9 mouse cellular contexts compared by ENCODE assay signal in genomic region chr14:55787731-55788130, GRCm38 (mm10). TPM values are rescaled to one million over a fixed set of nuclear protein-coding genes. Genes with fewer than 3 reads are reported as not detected.
DNase-seq lines count a peak whose midpoint lies in the region; ATAC-seq and TF ChIP-seq lines count a peak whose summit lies in the region.
"Had no signal": no experiment of that assay in that cellular context is flagged by ENCODE, and none has a peak within 500 bp of the region (broad histone marks: within the 10 kb centered on the region; RNA-seq: fewer than 3 reads in every experiment).

No protein-coding gene starts in this region.

- no peak for DNase-seq in kidney, postnatal 0 days (ENCODE audit: low spot score)
- DNase-seq in kidney, adult 8-10 months = no peak
- no peak for DNase-seq in right cerebral cortex, postnatal 4 days
- DNase-seq in adrenal gland, adult 2 months = no peak
- DNase-seq: layer of hippocampus, postnatal 36 days had no signal

- no peaks in the 10 kb centered on the region for H3K9me3 ChIP-seq in kidney, postnatal 0 days (replicated peaks; ENCODE audit: low read length)
- no peaks in the 10 kb centered on the region for H3K9me3 ChIP-seq in heart, embryonic 15.5 days (replicated peaks)
- no peaks in the 10 kb centered on the region for H3K9me3 ChIP-seq in megakaryocyte, embryonic 14.5 days

- no peaks in the 10 kb centered on the region; the same call in 1 of the 2 replicates for H3K27me3 ChIP-seq in kidney, postnatal 0 days (ENCODE audit: insufficient read depth, low read length)
- peaks cover 66% of the 10 kb centered on the region for H3K27me3 ChIP-seq in heart, embryonic 15.5 days
- H3K27me3 ChIP-seq in megakaryocyte, embryonic 14.5 days (replicated peaks) = peaks cover 9% of the 10 kb centered on the region

- H3K9ac ChIP-seq in kidney, postnatal 0 days (ENCODE audit: low read depth, low read length) = 0 out of 2 replicates have a peak overlapping the region, but pooled peaks have one; percentile 32
- 0 out of 2 replicates have a peak overlapping the region, but pooled peaks have one; percentile 46 for H3K9ac ChIP-seq in heart, embryonic 15.5 days

- peaks cover 9% of the 10 kb centered on the region for H3K4me1 ChIP-seq in kidney, postnatal 0 days (replicated peaks; ENCODE audit: insufficient read depth, low read length)
- peaks cover 2% of the 10 kb centered on the region for H3K4me1 ChIP-seq in brown adipose tissue, adult 24 weeks (ENCODE audit: control insufficient read depth, insufficient read depth, insufficient read length, low read length)
- H3K4me1 ChIP-seq in heart, embryonic 15.5 days (replicated peaks) = peaks cover 31% of the 10 kb centered on the region
- H3K4me1 ChIP-seq in megakaryocyte, embryonic 14.5 days = peaks cover 24% of the 10 kb centered on the region

- peak overlapping the region; percentile 25; the same call in 1 of the 2 replicates for H3K4me3 ChIP-seq in kidney, postnatal 0 days (replicated peaks; ENCODE audit: low read depth, low read length)
- H3K4me3 ChIP-seq in brown adipose tissue, adult 24 weeks (ENCODE audit: insufficient read depth, low read depth, low read length) = peak overlapping the region; percentile 58
- peak overlapping the region; percentile 50 for H3K4me3 ChIP-seq in heart, embryonic 15.5 days
- peak overlapping the region; percentile 92 for H3K4me3 ChIP-seq in megakaryocyte, embryonic 14.5 days (replicated peaks)

- no peak overlapping the region for H3K27ac ChIP-seq in kidney, postnatal 0 days
- H3K27ac ChIP-seq in brown adipose tissue, adult 24 weeks (replicated peaks; ENCODE audit: low read depth, low read length) = no peak overlapping the region
- H3K27ac ChIP-seq in heart, embryonic 15.5 days = no peak overlapping the region

- no peaks in the 10 kb centered on the region for H3K36me3 ChIP-seq in kidney, postnatal 0 days (ENCODE audit: insufficient read depth, low read length)
- no peaks in the 10 kb centered on the region for H3K36me3 ChIP-seq in heart, embryonic 15.5 days
- H3K36me3 ChIP-seq in megakaryocyte, embryonic 14.5 days (replicated peaks; ENCODE audit: low read length) = peaks cover 35% of the 10 kb centered on the region

- peak overlapping the region; percentile 58 for H3K4me2 ChIP-seq in kidney, postnatal 0 days (ENCODE audit: low read length)
- H3K4me2 ChIP-seq in heart, embryonic 15.5 days = peak overlapping the region; percentile 80

- no peak for TF ChIP-seq CTCF in kidney, postnatal 0 days (IDR thresholded peaks at IDR 0.05; ENCODE audit: low read depth)

- WGBS in kidney, postnatal 0 days = 33% methylated on average over 11 of the region's 11 CpGs
- 37% methylated on average over 11 of the region's 11 CpGs for WGBS in heart, embryonic 15.5 days

- no peak for ATAC-seq in kidney, postnatal 0 days (replicated peaks; ENCODE audit: low FRiP score, low read depth)
- no peak for ATAC-seq in heart, embryonic 15.5 days (replicated peaks; ENCODE audit: insufficient number of reproducible peaks, insufficient read depth, low FRiP score, low read depth)
- no peak for ATAC-seq in activated CD4-positive, CD25-positive, alpha-beta regulatory T cell, adult 4 months

RNA-seq across cellular contexts. Expression of gene Ripk3, which starts 0.9 kb away (rescaled TPM):
- 20.4 and 24.7 TPM in 2 replicates for polyA plus RNA-seq in kidney, postnatal 0 days (2015; fragmentation: Nextera tagmentation; extraction: Ambion mirVana)
- polyA plus RNA-seq in brown adipose tissue, adult 24 weeks (2012; ENCODE audit: insufficient read depth, insufficient read length, missing spikeins) = 3.7 and 5.0 TPM in 2 replicates
- polyA plus RNA-seq in heart, embryonic 15.5 days (2015; fragmentation: Nextera tagmentation; extraction: Ambion mirVana) = 12.6 and 20.7 TPM in 2 replicates
- polyA plus RNA-seq in megakaryocyte, embryonic 14.5 days (2012; ENCODE audit: insufficient read depth, low replicate concordance) = 38.4 and 95.9 TPM in 2 replicates
- 10 to 100 TPM; 94.3 to 99.3 TPM for polyA plus RNA-seq in activated CD4-positive, CD25-positive, alpha-beta regulatory T cell, adult 4 months (2017; shearing (Covaris generic))
- 1 to 10 TPM; 3.3 to 3.7 TPM for total RNA-seq in adrenal gland, adult 2 months (2021)
- polyA plus RNA-seq in adrenal gland, adult 2 months (2012; rRNA removed) = 6.2 and 6.4 TPM in 2 replicates

RNA-seq across cellular contexts. Expression of gene Adcy4, which starts 3.8 kb away (rescaled TPM):
- polyA plus RNA-seq in kidney, postnatal 0 days (2015; fragmentation: Nextera tagmentation; extraction: Ambion mirVana) = 10.0 and 10.6 TPM in 2 replicates
- polyA plus RNA-seq in brown adipose tissue, adult 24 weeks (2012; ENCODE audit: insufficient read depth, insufficient read length, missing spikeins) = 4.1 and 6.3 TPM in 2 replicates
- polyA plus RNA-seq in heart, embryonic 15.5 days (2015; fragmentation: Nextera tagmentation; extraction: Ambion mirVana) = 14.9 and 18.0 TPM in 2 replicates
- not detected in 2 replicates for polyA plus RNA-seq in megakaryocyte, embryonic 14.5 days (2012; ENCODE audit: insufficient read depth, low replicate concordance)
- polyA plus RNA-seq in activated CD4-positive, CD25-positive, alpha-beta regulatory T cell, adult 4 months (2017; shearing (Covaris generic)) = under 1 TPM in 1 of 2 experiments, not detected in 1; 0.08 TPM
- 10 to 100 TPM in 1 of 2 experiments, 1 to 10 TPM in 1; 9.8 to 12.5 TPM for total RNA-seq in adrenal gland, adult 2 months (2021)
- polyA plus RNA-seq in adrenal gland, adult 2 months (2012; rRNA removed) = 17.1 and 21.0 TPM in 2 replicates

RNA-seq across cellular contexts. Expression of gene Ltb4r1, which starts 22.0 kb away (rescaled TPM):
- 0.47 and 0.71 TPM in 2 replicates for polyA plus RNA-seq in kidney, postnatal 0 days (2015; fragmentation: Nextera tagmentation; extraction: Ambion mirVana)
- not detected in 2 replicates for polyA plus RNA-seq in brown adipose tissue, adult 24 weeks (2012; ENCODE audit: insufficient read depth, insufficient read length, missing spikeins)
- polyA plus RNA-seq in heart, embryonic 15.5 days (2015; fragmentation: Nextera tagmentation; extraction: Ambion mirVana) = 0.65 and 0.66 TPM in 2 replicates
- 24.2 and 36.1 TPM in 2 replicates for polyA plus RNA-seq in megakaryocyte, embryonic 14.5 days (2012; ENCODE audit: insufficient read depth, low replicate concordance)
- 1 to 10 TPM; 2.5 to 5.6 TPM for polyA plus RNA-seq in activated CD4-positive, CD25-positive, alpha-beta regulatory T cell, adult 4 months (2017; shearing (Covaris generic))
- under 1 TPM in 1 of 2 experiments, not detected in 1; 0.76 TPM for total RNA-seq in adrenal gland, adult 2 months (2021)
- polyA plus RNA-seq in adrenal gland, adult 2 months (2012; rRNA removed) = 1.4 and 1.7 TPM in 2 replicates
- total RNA-seq: layer of hippocampus, postnatal 36 days had no signal

RNA-seq across cellular contexts. Expression of gene Ltb4r2, which starts 26.5 kb away (rescaled TPM):
- polyA plus RNA-seq in kidney, postnatal 0 days (2015; fragmentation: Nextera tagmentation; extraction: Ambion mirVana) = 0.68 and 0.75 TPM in 2 replicates
- not detected in 2 replicates for polyA plus RNA-seq in brown adipose tissue, adult 24 weeks (2012; ENCODE audit: insufficient read depth, insufficient read length, missing spikeins)
- polyA plus RNA-seq in heart, embryonic 15.5 days (2015; fragmentation: Nextera tagmentation; extraction: Ambion mirVana) = 0.15 and 0.25 TPM in 2 replicates
- 3.2 and 5.6 TPM in 2 replicates for polyA plus RNA-seq in megakaryocyte, embryonic 14.5 days (2012; ENCODE audit: insufficient read depth, low replicate concordance)
- polyA plus RNA-seq in activated CD4-positive, CD25-positive, alpha-beta regulatory T cell, adult 4 months (2017; shearing (Covaris generic)) = under 1 TPM in 1 of 2 experiments, not detected in 1; 0.40 TPM
- total RNA-seq in adrenal gland, adult 2 months (2021) = under 1 TPM in 1 of 2 experiments, not detected in 1; 0.14 TPM
- 0.39 TPM in 1 of 2 replicates, not detected in the other for polyA plus RNA-seq in adrenal gland, adult 2 months (2012; rRNA removed)

RNA-seq across cellular contexts. Expression of gene Cideb, which starts 29.5 kb away (rescaled TPM):
- polyA plus RNA-seq in kidney, postnatal 0 days (2015; fragmentation: Nextera tagmentation; extraction: Ambion mirVana) = 50.0 and 51.0 TPM in 2 replicates
- 16.3 and 27.9 TPM in 2 replicates for polyA plus RNA-seq in brown adipose tissue, adult 24 weeks (2012; ENCODE audit: insufficient read depth, insufficient read length, missing spikeins)
- polyA plus RNA-seq in heart, embryonic 15.5 days (2015; fragmentation: Nextera tagmentation; extraction: Ambion mirVana) = 1.2 and 1.6 TPM in 2 replicates
- 1.5 and 3.3 TPM in 2 replicates for polyA plus RNA-seq in megakaryocyte, embryonic 14.5 days (2012; ENCODE audit: insufficient read depth, low replicate concordance)
- polyA plus RNA-seq in activated CD4-positive, CD25-positive, alpha-beta regulatory T cell, adult 4 months (2017; shearing (Covaris generic)) = not detected
- total RNA-seq in adrenal gland, adult 2 months (2021) = 1 to 10 TPM; 1.2 to 1.7 TPM
- polyA plus RNA-seq in adrenal gland, adult 2 months (2012; rRNA removed) = 0.70 and 0.74 TPM in 2 replicates

Comparison
In these comparisons a context has a peak if more than half of its experiments do, and no peak if none do; other contexts are left out.
1. H3K4me3 ChIP-seq: peak in every context shown above with its lines; median percentile 92 in megakaryocyte, embryonic 14.5 days; 58 in brown adipose tissue, adult 24 weeks; 50 in heart, embryonic 15.5 days; 25 in kidney, postnatal 0 days.